Mouse (Mus musculus): ENCODE measurements around the gene Cytip. TPM values are rescaled to one million over a fixed set of nuclear protein-coding genes. Genes with fewer than 3 reads are reported as not detected.

Gene Cytip
- total and polyA plus RNA-seq, 2 experiments from 2014 or later: 0.11 to 0.21 TPM

GRCm38 (mm10) chr2:58107046-58107445 is 88.3 kb downstream of the Cytip start:
- H3K4me3 ChIP-seq (ENCODE audit: low read depth, low read length): no peak overlapping the region
- no peak for ATAC-seq (ENCODE audit: low FRiP score)
- H3K27ac ChIP-seq (ENCODE audit: low read depth, low read length): no peak overlapping the region
- H3K4me2 ChIP-seq (ENCODE audit: low read depth, low read length, poor library complexity, severe bottlenecking): no peak overlapping the region
- H3K9me3 ChIP-seq (ENCODE audit: low read length): no peaks in the 10 kb centered on the region
- H3K4me1 ChIP-seq (ENCODE audit: insufficient read depth, low read length): no peaks in the 10 kb centered on the region
- no peak for DNase-seq (ENCODE audit: low spot score)
- H3K9ac ChIP-seq (replicated peaks; ENCODE audit: low read length, poor library complexity, severe bottlenecking): no peak overlapping the region
- 81% methylated on average over 6 of the region's 6 CpGs for WGBS
- no peaks in the 10 kb centered on the region for H3K27me3 ChIP-seq (ENCODE audit: insufficient read depth, low read length)
- no peak for TF ChIP-seq CTCF (IDR thresholded peaks at IDR 0.05)
- H3K36me3 ChIP-seq (ENCODE audit: insufficient read depth, low read length): no peaks in the 10 kb centered on the region

- DNase-seq (ENCODE audit: low spot score) (no peak), ATAC-seq (ENCODE audit: low FRiP score) (no peak)
- Histone ChIP-seq H3K36me3 (ENCODE audit: insufficient read depth, low read length) (no peaks in the 10 kb centered on the region), H3K4me3 (ENCODE audit: low read depth, low read length) (no peak overlapping the region), H3K27me3 (ENCODE audit: insufficient read depth, low read length) (no peaks in the 10 kb centered on the region), H3K27ac (ENCODE audit: low read depth, low read length) (no peak overlapping the region), H3K4me1 (ENCODE audit: insufficient read depth, low read length) (no peaks in the 10 kb centered on the region), H3K9me3 (ENCODE audit: low read length) (no peaks in the 10 kb centered on the region), H3K9ac (replicated peaks; ENCODE audit: low read length, poor library complexity, severe bottlenecking) (no peak overlapping the region), H3K4me2 (ENCODE audit: low read depth, low read length, poor library complexity, severe bottlenecking) (no peak overlapping the region)
- no peak for TF ChIP-seq CTCF (IDR thresholded peaks at IDR 0.05)
- 82% methylated on average over 1 of the region's 1 CpGs for WGBS
Measured at GRCm38 (mm10) chr2:58094818-58095217, 100.5 kb downstream of the Cytip start.

GRCm38 (mm10) chr2:58086420-58086819 is 108.9 kb downstream of the Cytip start:
- Histone ChIP-seq H3K27ac (ENCODE audit: low read depth, low read length) (no peak overlapping the region), H3K4me2 (ENCODE audit: low read depth, low read length, poor library complexity, severe bottlenecking) (no peak overlapping the region), H3K4me3 (ENCODE audit: low read depth, low read length) (no peak overlapping the region), H3K9me3 (ENCODE audit: low read length) (no peaks in the 10 kb centered on the region), H3K27me3 (ENCODE audit: insufficient read depth, low read length) (no peaks in the 10 kb centered on the region), H3K36me3 (ENCODE audit: insufficient read depth, low read length) (no peaks in the 10 kb centered on the region), H3K9ac (replicated peaks; ENCODE audit: low read length, poor library complexity, severe bottlenecking) (no peak overlapping the region), H3K4me1 (ENCODE audit: insufficient read depth, low read length) (no peaks in the 10 kb centered on the region)
- no peak for TF ChIP-seq CTCF (IDR thresholded peaks at IDR 0.05)
- 90% methylated on average over 1 of the region's 1 CpGs for WGBS
- DNase-seq (ENCODE audit: low spot score): no peak
- no peak for ATAC-seq (ENCODE audit: low FRiP score)

GRCm38 (mm10) chr2:58079849-58080248 is 115.5 kb downstream of the Cytip start:
- DNase-seq (ENCODE audit: low spot score): no peak
- 65% methylated on average over 1 of the region's 1 CpGs for WGBS
- TF ChIP-seq CTCF (IDR thresholded peaks at IDR 0.05): no peak
- Histone ChIP-seq H3K9ac (replicated peaks; ENCODE audit: low read length, poor library complexity, severe bottlenecking) (no peak overlapping the region), H3K36me3 (ENCODE audit: insufficient read depth, low read length) (no peaks in the 10 kb centered on the region), H3K4me2 (ENCODE audit: low read depth, low read length, poor library complexity, severe bottlenecking) (no peak overlapping the region), H3K4me1 (ENCODE audit: insufficient read depth, low read length) (no peaks in the 10 kb centered on the region), H3K4me3 (ENCODE audit: low read depth, low read length) (no peak overlapping the region), H3K27ac (ENCODE audit: low read depth, low read length) (no peak overlapping the region), H3K9me3 (ENCODE audit: low read length) (no peaks in the 10 kb centered on the region), H3K27me3 (ENCODE audit: insufficient read depth, low read length) (no peaks in the 10 kb centered on the region)
- ATAC-seq (ENCODE audit: low FRiP score): no peak

Other genes with a start within 250 kb of the Cytip start
- 0.05 TPM in 1 of 2 replicates, not detected in the other for gene Galnt5, start 197.6 kb downstream of the Cytip start, total RNA-seq (2014; rRNA removed)
- gene Galnt5, start 197.6 kb downstream of the Cytip start, polyA plus RNA-seq (2015; fragmentation: Nextera tagmentation; extraction: Ambion mirVana): not detected in 2 replicates
- gene Ermn, start 142.7 kb downstream of the Cytip start, total RNA-seq (2014; rRNA removed): 0.22 TPM in 1 of 2 replicates, not detected in the other
- gene Ermn, start 142.7 kb downstream of the Cytip start, polyA plus RNA-seq (2015; fragmentation: Nextera tagmentation; extraction: Ambion mirVana): 0.27 and 0.38 TPM in 2 replicates
- 0.76 and 0.99 TPM in 2 replicates for gene Acvr1c, start 162.4 kb upstream of the Cytip start, total RNA-seq (2014; rRNA removed)
- gene Acvr1c, start 162.4 kb upstream of the Cytip start, polyA plus RNA-seq (2015; fragmentation: Nextera tagmentation; extraction: Ambion mirVana): 0.45 and 0.67 TPM in 2 replicates